Mouse (Mus musculus): ENCODE results near the gene Txn2.

Txn2 gene

DNA sequence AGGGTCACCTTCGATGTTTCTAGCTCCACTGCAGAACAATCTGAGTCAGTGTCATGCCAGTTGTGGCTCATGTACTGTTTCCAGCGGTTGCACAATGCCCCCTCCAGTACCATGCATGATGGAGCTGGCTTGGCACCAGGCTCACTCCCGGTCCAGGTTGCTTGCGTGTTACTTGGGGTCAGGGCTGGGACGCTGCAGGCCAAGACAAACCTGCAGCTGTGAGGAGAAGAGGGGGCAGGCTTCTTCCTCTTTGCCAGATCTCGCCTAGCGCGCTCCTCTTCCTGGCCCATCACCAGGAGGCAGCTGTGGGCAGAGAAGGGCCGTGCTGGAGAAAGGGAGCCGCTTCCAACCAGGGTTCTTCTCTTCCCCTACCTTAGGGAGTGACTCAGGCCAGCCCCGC, 5.5 kb upstream of the Txn2 start:
- DNase-seq (ENCODE audit: extremely low spot score, low read depth, low spot score) = no peak

DNA sequence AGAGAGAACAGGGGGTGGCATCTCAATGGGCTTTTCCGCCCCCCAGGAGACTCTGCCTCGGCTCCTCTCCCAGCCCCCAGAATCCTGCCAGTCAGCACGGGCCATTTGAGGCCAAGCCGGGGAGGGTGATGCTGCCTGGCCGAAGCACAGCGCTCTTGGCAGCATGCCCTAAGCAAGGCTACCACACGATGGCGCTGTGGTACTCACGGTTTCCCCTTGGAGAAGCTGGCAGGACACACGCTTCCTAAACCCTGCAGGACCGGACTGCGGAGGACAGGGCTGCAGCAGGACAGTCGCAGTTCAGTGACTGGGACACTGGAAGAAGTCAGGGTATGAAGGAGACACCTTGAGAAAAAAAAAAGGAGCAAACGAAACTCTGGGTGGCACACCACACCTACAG, 5.0 kb upstream of the Txn2 start:
- peak; percentile 90 for DNase-seq (ENCODE audit: extremely low spot score, low read depth, low spot score)

DNA sequence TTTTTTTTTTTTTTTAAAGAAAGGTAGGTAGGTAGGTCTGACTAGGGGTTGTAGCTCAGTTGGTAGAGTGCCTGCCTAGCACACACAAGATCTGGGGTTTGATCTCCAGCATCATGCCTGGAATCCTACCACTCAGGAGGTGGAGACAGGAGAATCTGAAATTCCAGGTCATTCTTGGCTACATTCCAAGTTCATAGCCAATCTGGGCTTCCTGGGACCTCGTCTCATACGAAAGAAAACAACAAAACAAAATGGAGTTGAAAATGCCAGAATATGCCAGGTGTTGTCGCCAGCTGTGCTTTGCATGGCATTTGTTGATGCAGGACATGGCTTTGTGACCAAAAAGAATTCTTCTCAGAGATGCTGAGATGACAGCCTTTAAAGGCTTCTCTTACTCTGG, 4.4 kb upstream of the Txn2 start:
- no peak for DNase-seq (ENCODE audit: extremely low spot score, low read depth, low spot score)

DNA sequence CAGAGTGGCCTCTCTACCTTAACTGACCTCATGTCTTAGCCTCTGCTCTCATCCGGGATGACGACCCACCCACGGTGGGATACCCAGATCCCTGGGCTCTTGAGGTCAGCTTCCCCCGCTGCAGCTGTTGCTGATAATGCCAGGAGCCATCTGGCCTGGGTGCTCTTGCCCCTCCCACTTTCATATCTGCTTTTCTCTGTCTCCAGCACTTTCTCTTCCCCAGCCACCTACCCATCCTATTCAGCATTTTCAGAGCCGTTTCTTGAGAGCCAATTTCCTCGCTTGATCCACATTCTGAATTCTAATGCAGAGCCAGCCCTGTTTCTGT, 2.8 kb upstream of the Txn2 start:
- no peak for DNase-seq (ENCODE audit: extremely low spot score, low read depth, low spot score)

DNA sequence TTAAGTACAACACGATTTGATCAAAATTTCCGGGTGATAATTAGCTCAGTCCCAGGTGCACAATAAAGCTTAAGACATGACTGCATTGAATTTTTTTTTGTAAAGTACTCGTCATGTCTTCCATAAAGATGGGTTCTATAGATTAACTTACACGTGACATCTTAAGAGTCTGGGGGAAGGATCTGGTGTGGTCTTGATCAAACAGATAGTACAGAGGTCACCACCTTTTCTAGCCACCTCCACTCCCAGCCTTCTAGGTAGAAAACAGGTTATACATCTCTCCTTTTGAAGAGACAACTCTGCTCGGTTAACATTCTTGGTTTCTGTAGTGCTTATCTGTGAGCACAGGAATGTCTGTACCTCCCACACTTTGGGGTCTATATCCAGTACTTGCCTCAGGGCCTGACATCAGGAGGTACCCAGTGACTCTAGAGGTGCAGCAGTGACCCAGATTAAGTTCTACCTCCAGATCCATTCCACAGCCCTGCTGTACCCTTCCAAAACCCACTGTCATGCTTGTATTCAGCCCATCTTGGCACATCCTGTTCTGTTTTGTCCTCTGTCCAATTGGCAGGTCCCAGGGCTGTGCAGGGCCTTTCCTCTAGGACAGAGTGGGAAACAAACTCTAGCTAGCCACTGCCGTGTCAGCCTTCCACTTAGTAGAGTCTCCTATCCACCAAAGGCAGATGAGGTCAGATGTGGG, 2.3 kb upstream of the Txn2 start:
- no peak for DNase-seq (ENCODE audit: extremely low spot score, low read depth, low spot score)

DNA sequence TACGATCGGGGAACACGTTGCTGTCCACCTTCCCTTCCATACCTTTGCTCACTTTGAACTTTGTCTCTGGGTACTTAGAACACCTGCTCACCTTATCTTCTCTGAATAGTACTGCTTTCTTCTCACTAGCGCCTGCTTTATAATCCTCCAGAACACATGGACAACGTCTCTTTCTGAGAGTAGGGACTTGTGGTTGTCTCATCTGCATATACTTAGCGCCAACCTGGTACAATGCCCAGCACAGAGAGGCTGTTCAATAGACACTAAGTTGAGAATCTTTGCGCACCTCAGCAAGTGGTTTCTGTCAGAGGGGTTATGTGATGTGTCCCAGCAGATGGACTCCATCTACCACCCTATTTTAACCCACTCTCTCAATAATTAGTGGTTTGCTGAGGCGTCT, 998 bp upstream of the Txn2 start:
- no peak for DNase-seq (ENCODE audit: extremely low spot score, low read depth, low spot score)

DNA sequence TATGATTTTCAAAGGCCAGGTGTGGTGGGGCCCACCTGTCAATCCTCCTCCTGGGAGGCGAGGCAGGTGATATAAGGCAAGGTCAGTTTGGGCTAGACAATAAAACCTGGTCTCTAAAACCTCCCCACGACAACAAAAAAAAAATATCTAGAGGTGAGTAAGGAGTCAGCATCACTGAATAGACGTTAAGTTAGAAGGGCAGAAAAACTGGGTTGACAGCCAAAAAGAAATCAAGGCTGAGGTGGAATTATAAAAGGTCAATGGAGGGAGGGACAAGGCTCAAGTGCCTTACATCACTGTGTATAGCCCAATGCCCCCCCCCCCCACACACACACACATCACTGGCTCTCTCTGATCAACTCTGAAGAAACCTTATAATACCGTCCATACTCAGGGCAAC, 715 bp downstream of the Txn2 start:
- no peak for DNase-seq (ENCODE audit: extremely low spot score, low read depth, low spot score)

DNA sequence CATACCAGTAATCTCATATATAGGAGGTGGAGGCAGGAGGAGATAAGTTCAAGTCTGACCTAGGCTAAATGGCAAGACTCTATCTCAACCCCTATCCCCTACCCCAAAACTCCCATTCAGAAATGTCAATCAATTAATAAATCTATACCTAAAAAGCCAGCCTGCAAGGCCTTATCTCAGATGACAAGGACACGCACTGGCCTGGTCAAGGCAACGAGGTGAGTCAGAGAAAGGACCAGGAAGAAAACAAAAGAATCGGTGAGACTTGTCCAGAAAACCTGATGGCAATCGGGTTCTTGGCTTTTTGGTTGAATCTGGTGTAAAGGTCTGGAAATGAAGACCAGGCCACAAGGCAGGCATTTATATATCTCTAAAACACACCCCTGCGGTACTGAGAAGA, 1.9 kb downstream of the Txn2 start:
- DNase-seq (ENCODE audit: extremely low spot score, low read depth, low spot score) = no peak

DNA sequence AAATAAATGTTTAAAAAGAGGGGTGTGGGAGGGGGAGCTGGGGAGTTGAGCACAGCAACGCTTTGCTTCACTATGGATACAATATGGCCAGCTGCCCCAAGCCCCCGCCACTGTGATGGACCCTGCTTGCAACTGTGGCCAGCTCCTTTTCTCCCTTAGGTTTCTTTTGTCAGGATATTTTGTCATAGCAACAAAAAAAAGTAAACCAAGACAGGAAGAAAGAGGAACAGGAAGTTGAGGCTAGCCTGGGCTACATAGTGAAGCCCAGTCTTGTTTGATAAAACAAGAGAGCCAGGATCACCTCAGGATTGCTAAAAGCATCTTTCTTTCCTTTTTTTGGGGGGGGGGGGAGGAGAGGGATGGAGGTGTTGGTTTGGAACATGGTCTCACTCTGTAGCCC, 3.6 kb downstream of the Txn2 start:
- DNase-seq (ENCODE audit: extremely low spot score, low read depth, low spot score) = no peak

DNA sequence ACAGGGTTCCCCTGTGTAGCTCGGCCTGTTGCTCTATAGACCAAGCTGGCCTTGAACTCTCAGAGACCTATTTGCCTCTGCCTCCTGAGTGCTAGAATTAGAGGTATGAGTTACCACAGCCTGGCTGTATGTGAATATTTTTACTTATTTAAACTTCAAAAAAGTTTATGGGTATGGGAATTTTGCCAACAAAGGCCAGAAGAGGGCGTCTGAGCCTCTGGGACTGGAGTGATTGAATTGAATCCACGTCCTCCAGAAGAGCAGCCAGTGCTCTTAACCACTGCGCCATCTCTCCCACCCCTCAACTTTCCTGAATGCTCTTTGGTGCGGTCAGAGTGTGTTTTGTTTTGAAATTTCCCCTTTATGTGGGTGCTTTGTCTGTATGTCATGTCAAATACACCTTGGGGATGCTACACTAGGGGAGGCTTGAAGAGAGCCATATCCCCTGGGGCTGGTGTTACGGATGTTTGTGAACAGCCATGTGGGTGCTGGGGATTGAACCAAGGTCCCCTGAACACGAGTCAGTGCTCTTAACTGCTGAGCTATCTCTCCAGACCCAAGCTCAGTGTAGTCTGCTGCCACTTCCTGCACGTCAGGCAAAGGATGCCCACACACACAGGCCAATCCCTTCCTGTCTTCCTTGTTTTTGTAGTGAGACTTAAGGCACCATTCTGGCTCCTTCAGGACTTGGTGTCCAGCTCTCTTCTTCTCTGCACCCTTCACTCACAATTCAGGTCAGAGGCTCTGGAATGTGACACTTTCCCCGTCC, 5.4 kb downstream of the Txn2 start:
- DNase-seq (ENCODE audit: extremely low spot score, low read depth, low spot score) = no peak

DNA sequence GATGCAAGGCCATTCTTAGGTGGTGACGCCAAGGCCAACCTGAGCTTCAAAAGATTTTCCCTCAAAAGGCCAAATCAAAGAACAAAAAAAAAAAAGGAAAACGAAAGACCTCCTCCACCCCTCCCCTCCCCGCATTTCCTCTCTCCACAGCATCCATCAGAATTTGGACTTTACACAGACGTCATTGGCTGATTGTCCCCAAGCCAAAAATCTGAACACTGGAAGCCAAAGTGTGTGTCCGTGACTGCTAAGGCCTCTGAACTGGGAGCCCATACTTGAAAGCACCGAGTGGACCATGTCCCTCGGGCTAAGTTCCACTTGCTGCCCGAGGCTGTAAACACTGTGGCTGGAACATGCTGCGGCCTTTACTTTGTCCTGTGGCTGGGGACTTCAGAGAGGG, 6.1 kb downstream of the Txn2 start:
- no peak for DNase-seq (ENCODE audit: extremely low spot score, low read depth, low spot score)

DNA sequence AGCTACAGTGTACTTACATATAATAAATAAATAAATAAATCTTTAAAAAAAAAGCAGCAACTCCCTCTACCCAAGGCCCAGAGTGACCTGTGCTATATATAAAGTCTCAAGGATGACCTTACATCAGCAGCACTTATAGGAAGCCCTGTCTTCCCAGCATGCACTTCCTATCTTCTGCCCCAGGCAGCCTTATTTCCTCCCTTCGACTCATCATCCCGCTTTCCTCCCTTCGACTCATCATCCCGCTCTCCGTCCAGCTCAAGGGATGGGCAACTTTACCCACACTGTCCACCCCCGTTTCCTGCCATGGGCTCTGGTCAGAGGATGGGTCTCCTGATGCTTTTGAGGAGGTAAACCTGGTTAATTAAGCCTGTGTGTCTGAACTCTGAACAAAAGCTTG, 7.2 kb downstream of the Txn2 start:
- DNase-seq (ENCODE audit: extremely low spot score, low read depth, low spot score) = no peak

DNA sequence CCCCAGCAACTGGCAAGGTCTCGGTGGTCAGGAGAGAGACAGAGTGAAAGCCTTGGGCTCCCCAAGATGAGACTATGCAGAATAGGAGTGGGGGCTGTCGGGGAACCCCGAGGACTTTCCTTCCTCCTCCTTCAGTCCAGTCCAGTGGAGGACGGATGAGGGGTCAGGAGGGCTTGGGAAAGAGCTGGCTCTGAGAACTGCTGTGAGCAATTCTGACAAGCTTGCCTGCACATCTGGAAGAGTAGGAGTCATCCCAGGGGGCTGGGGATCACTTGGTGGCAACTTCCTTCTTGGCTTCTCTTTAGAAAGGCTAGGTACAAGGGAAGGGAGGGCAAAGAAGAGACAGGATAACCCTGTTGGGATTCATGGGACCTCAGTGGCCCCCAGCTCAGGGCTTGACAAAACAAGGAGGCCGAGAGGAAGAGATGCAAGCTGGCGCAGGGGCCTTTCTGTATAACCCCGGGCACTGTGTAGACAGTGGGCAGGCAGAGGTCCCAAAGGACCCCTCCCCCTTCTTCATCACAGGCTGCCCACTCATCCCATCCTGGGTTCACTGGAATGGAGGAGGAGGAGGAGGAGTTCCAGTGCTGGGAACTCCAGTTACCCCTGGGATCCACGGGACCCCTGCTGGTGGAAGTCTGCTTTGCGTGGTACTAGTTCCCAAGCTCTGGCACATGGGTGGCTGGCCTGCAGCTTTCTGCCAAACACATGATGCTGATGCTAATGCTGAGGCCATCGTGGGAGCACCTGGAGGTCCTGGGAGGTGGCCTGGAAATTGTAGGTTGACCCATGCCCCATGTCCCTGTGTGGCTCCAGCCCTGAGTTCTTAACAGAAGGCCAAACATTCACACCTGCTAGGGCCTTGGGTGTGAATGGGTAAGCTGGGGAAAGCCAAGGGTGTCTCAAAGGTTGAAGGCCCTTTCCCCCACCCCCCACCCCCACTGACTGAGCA, 8.0 kb downstream of the Txn2 start:
- no peak for DNase-seq (ENCODE audit: extremely low spot score, low read depth, low spot score)

DNA sequence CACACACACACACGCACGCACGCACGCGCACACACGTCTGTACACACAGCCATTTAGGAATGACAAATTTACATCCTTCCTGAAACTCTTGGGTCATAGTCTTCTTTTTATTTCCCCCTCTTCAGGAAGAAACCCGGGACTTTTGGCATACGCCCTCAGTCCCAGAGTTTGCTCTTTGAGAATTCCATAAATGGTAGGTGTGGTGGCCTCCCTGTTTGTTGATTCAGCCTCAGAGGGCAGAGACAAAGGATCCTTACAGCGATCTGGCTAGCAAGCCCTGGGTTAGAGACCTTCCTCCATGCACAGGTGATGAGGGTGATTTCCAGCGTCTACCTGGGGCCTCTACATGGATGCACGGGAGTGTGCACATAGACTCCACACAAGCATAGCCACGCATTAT, 9.4 kb downstream of the Txn2 start:
- DNase-seq (ENCODE audit: extremely low spot score, low read depth, low spot score) = no peak

DNA sequence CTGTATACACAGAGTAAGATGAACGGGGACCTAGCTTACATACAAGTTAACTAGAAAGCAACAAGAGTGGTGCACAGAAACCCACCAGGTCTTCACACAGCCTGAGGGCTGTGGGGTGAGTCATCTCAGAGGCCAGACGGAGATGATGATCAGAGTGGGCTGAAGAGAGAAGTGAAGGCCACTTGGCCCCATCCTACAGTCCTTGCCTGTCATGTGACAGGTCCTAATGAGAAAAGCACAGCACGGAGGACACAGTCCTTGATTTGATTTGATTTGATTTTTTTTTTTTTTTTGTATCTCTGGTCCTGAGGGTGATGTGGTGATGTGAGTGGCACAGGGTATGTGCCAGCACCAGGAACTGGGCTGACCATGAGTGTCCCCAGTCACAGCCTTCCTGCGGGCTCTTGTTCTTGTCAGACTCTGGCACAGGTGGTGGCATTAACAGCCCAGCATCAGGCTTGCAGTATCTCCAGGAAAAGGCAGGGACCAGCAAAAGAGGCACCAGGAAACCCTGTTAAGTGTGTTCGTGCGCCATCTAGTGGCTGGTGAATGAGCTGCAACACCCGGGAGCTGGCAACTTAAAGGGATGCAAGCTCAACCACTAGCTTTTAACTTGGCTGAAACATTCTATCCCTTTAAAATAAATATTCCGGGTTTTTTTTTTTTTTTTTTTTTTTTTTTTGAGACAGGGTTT, 11.8 kb downstream of the Txn2 start:
- DNase-seq (ENCODE audit: extremely low spot score, low read depth, low spot score) = peak; percentile 81

DNA sequence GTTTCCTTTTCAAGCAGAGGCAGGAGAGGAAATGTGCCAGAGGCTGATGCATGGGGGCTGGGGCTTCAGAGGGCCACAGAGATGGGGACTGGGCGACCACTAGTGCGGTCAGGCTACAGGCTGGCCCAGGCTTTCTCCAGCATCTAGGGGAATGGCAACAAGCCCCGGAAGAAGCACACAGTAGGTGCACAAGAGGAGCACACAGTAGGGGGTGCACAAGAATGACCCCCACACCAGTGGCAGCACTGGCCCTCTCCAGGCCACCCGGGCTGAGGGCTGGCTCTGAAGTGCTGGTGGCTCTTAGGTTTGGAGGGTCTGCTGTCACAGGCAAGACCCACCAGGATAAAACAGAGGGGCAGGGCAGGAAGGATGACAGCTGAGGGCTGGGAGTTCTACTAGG, 13.5 kb downstream of the Txn2 start:
- no peak for DNase-seq (ENCODE audit: extremely low spot score, low read depth, low spot score)

DNA sequence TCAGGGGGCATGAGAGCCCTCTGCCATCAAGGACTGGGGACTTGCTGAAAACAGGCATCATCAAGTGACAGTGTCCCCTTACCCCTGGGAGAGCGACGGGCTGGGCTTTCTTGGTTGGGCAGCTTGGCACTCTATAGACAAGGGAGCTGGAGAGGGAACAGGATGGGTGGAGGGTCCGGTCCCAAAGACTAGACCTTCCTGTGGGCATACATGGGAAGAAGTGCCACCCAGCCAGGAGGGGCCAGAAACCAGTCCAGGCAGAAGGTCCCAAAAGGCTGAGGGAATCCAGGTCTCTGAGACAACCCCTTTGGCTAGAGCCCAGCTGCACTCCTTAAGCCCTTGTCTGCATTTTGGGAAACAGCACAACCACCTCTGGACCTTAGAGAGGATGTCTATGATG, 14.3 kb downstream of the Txn2 start:
- no peak for DNase-seq (ENCODE audit: extremely low spot score, low read depth, low spot score)

DNA sequence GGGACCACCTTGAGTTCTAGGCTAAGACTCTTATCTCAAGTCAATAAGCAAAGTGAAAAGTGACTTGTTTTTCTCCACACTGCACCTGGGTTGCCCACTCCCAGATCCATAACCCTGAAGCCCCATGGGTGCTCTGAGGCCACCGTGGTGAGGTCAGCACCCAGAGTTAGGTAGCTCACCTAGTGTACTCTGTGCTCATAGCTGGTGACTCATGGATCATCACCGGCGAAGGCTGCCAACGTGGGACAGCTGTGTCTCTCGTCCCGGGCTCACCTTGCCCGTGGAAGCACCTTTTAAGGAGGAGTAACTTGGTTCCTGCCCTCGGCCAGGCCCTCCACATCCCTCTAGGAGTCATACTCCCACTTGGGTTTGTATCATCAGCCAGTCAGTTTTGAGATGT, 15.8 kb downstream of the Txn2 start:
- no peak for DNase-seq (ENCODE audit: extremely low spot score, low read depth, low spot score)

DNA sequence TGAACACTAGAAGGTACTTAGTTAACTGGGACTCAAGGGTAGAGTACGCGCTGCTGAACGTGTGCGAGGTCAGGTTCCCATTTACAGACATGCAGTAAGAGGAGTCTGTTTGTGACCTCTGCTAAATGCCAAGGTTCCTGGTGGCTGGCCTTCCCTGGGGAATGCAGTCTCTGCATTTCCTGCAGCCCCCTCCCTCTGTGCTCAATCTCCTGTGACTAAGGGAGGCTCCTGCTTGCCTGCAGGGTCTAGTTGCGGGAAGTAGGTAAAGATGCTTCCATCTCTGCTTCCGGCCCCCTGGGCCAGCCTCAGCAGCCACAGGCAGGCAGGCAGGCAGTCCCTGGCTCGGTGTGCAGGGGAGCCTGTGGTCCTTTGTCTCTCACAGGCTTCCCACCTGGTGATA, 16.2 kb downstream of the Txn2 start:
- DNase-seq (ENCODE audit: extremely low spot score, low read depth, low spot score) = no peak

DNA sequence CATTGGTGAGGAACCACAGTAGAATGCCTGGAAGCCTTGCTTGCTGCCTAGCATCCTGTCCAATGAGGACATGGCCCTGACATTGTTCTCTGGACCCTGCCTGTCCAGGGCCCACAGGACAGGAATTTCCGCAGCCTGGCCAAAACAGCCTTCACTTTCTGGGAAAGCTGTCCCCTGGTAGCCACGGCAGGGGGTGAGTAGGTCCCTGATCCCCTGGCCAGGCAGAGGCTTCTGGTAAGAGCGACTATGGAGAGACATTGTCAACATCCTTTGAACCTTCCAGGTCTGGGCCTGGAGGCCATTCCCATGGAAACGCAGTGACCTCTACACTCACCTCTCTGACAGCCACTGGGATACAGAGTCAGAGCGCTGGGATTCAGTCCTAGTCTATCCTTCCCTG, 16.8 kb downstream of the Txn2 start:
- no peak for DNase-seq (ENCODE audit: extremely low spot score, low read depth, low spot score)

DNA sequence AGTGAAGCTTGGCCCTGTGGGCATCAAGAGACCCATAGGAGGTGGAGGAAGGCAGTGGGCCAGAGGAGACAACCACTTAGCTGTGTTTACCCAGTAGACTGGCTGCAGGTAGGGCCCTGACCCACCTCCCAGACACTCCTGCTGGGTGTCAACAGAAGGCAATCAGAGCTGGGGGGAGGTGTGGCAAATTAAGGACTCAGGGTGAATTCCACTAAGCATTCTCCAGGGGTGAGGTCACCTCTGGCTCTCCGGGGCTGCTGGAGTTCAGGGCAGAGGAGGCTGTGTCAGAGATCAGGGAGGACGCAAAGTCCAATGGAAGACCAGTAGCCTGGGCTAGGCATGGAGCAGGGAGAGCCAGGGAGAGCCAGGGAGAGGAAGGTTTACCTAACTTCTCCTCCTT, 17.7 kb downstream of the Txn2 start:
- no peak for DNase-seq (ENCODE audit: extremely low spot score, low read depth, low spot score)

Data from hindlimb bud, embryonic 11.5 days (tissue).